Mouse (Mus musculus): ENCODE data around the gene Nr3c2.

Nr3c2 gene

GRCm38 (mm10) chr8:76971761-76972404, 72.6 kb downstream of the Nr3c2 start:
- no peak for DNase-seq (ENCODE audit: low spot score)

- DNase-seq (ENCODE audit: low spot score) = peak; percentile 20
Measured at GRCm38 (mm10) chr8:76972947-76973552, 73.8 kb downstream of the Nr3c2 start.

- DNase-seq (ENCODE audit: low spot score) = no peak
Measured at GRCm38 (mm10) chr8:76977907-76978306, 78.7 kb downstream of the Nr3c2 start.

- DNase-seq (ENCODE audit: low spot score) = no peak
Measured at GRCm38 (mm10) chr8:76984082-76984481, 84.8 kb downstream of the Nr3c2 start.

- DNase-seq (ENCODE audit: low spot score) = no peak
Measured at GRCm38 (mm10) chr8:76984851-76985250, 85.6 kb downstream of the Nr3c2 start.

GRCm38 (mm10) chr8:76987876-76988275, 88.6 kb downstream of the Nr3c2 start:
- no peak for DNase-seq (ENCODE audit: low spot score)

- no peak for DNase-seq (ENCODE audit: low spot score)
Measured at GRCm38 (mm10) chr8:76998276-76998675, 99.0 kb downstream of the Nr3c2 start.

- no peak for DNase-seq (ENCODE audit: low spot score)
Measured at GRCm38 (mm10) chr8:77009425-77009824, 110.2 kb downstream of the Nr3c2 start.

GRCm38 (mm10) chr8:77011985-77012384, 112.7 kb downstream of the Nr3c2 start:
- DNase-seq (ENCODE audit: low spot score) = no peak

- DNase-seq (ENCODE audit: low spot score) = no peak
Measured at GRCm38 (mm10) chr8:77012641-77013040, 113.4 kb downstream of the Nr3c2 start.

- no peak for DNase-seq (ENCODE audit: low spot score)
Measured at GRCm38 (mm10) chr8:77016713-77017112, 117.5 kb downstream of the Nr3c2 start.

- DNase-seq (ENCODE audit: low spot score) = no peak
Measured at GRCm38 (mm10) chr8:77023837-77024710, 124.8 kb downstream of the Nr3c2 start.

- DNase-seq (ENCODE audit: low spot score) = no peak
Measured at GRCm38 (mm10) chr8:77031213-77031612, 132.0 kb downstream of the Nr3c2 start.

- no peak for DNase-seq (ENCODE audit: low spot score)
Measured at GRCm38 (mm10) chr8:77033706-77034464, 134.6 kb downstream of the Nr3c2 start.

GRCm38 (mm10) chr8:77034465-77034829, 135.2 kb downstream of the Nr3c2 start:
- DNase-seq (ENCODE audit: low spot score) = no peak

- no peak for DNase-seq (ENCODE audit: low spot score)
Measured at GRCm38 (mm10) chr8:77041214-77041613, 142.0 kb downstream of the Nr3c2 start.

GRCm38 (mm10) chr8:77044849-77045248, 145.6 kb downstream of the Nr3c2 start:
- no peak for DNase-seq (ENCODE audit: low spot score)

- DNase-seq (ENCODE audit: low spot score) = no peak
Measured at GRCm38 (mm10) chr8:77045711-77046110, 146.5 kb downstream of the Nr3c2 start.

- no peak for DNase-seq (ENCODE audit: low spot score)
Measured at GRCm38 (mm10) chr8:77046217-77046616, 147.0 kb downstream of the Nr3c2 start.

GRCm38 (mm10) chr8:77046731-77047130, 147.5 kb downstream of the Nr3c2 start:
- DNase-seq (ENCODE audit: low spot score) = no peak

GRCm38 (mm10) chr8:77051399-77052275, 152.4 kb downstream of the Nr3c2 start:
- DNase-seq (ENCODE audit: low spot score) = no peak

All from urinary bladder, postnatal 14 days (tissue).